Mouse (Mus musculus) adrenal gland, postnatal 36 days (tissue): ENCODE data around the gene Sox5. TPM values are rescaled to one million over a fixed set of nuclear protein-coding genes. Genes with fewer than 3 reads are reported as not detected.

ENCODE experiments used
- DNase-seq, 2 experiments: peaks; one replicate each; pipeline ENCODE4 v3.0.0; 2021; ENCODE audit warnings: mixed read lengths in 1 of 2
- total RNA-seq, 2 experiments: library from RNA; stranded (reverse); gene quantifications; 2 replicates each; pipeline ENCODE4 v1.2.3; 2021

The Sox5 gene
- total RNA-seq, 2 experiments from 2014 or later, result 9.5 to 29.2 TPM

DNA sequence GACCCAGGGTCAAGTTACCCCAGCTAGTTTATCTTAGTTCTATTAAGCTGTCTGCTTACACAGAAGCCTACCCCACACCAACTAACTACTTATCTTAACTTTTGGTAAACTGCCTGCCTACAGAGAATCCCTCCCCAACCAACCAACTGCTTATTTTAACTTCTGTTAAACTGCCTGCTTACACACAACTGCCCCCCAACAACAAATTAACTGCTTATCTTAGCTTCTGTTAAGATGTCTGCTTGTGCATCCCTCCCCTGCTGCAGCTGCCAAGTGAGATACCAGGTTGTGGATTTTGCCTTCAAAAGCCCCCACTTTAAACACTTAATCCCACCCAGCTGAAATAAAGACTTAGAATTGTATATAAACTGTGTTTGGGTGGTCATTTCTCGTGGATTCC, 215.9 kb downstream of the Sox5 start:
- no peak for DNase-seq

DNA sequence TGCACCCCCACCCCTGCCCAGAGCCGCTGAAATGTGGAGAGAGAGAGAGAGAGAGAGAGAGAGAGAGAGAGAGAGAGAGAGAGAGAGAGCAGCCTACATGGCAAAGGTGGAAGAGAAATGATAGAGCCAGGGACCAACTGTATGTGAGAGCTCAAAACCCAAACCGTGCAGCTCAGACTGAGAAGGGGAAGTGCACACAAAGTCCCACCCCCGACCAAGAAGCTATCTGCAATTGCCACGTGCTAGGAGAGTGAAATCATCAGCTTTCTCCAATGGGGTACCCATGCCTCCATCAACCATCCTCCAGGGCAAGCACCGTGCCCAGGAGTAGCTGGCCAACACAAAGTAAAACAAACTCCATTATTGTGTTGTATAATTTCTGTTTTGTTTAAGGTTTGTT, 220.1 kb downstream of the Sox5 start:
- no peak for DNase-seq

DNA sequence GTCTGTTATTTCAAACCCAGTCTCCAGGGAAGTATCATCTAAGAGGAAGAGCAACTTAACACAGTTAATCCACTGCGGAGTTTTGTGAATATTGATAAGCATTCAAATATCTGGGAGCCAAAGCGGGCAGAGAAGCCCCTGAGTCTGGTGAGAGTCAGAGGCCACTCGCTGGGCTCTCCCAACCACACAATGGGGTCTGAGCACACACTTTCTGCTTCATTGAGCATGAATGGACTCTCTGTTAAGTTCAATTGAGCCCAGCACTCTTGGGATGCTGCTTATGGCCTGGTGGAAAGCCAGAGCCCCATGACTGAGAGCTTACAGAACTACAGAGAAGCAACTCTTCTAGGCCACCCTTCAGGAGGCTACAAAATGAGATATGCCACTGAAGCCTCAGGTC, 221.6 kb downstream of the Sox5 start:
- no peak for DNase-seq

DNA sequence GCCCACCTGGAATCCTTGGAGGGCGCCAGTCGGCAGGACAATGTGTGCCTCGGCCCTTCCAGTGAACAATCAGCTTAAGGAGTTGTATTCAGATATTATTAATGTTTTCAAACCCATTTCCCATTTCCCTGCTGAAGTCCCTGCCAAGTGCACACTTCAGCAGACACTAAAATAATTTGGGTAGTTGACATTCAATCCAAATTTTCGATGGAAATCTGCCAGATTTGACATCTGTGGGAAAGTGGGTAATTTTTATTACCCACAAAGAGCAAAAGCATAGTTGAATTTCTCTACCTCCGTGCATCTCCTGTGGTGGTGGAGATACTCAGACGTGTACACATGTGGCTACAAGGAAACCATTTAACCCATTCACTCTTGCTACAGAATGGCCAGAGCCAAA, 228.3 kb downstream of the Sox5 start:
- DNase-seq, result no peak

DNA sequence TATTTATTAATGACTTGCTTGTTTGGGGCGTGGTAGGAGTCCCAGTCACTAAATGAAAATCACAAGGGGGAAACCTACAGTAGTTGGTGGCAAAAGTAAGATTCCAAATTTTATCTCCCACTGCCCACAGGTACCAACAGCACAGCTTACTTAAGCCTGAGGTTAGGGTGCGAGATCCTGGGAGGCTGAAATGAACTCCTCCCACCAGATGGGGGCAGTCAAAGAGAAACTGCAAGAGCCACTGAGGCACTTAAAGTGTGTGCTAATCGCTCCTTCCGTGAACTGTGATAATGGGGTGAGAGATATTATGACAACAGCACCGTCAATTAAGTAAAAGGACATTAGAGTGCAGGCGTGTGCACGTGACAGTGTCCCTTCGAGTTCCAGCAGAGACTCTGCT, 232.8 kb downstream of the Sox5 start:
- DNase-seq, result no peak

DNA sequence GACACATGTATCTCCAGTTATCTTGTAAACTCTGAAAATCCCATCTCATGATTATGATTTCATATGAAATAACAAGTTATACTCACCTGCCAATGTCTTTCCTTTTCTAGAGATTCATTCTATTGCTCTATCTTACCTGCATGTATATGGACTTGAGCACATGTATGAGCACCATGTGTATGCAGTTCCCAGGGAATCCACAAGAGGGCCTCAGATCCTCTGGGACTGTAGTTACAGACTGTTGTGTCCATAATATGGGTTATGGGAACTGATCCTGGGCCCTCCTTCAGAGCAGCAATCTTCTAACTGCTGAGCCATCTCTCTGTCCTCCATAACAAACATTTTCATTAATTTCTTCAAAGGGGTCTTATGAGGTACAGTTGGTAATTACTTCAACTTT, 234.6 kb downstream of the Sox5 start:
- no peak for DNase-seq

DNA sequence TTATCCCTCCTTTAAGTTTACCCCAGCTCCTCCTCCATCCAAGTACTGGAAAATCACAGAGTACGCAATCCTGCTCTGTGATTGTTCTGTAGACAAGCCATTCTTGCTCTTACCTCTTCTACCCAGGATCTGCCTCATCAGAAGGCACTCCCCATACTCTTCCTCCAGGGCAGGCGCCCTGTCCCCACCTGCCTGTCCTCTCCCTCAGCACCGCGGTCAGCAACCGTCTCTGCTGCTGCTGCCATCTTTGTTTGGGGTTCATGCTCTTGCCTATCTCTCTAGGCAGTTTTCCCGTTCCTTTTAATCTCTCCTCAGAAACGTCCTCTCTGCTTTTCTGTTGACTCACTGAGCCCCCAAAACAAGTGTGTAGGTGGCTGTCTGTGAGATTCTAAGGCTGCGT, 236.2 kb downstream of the Sox5 start:
- no peak for DNase-seq

DNA sequence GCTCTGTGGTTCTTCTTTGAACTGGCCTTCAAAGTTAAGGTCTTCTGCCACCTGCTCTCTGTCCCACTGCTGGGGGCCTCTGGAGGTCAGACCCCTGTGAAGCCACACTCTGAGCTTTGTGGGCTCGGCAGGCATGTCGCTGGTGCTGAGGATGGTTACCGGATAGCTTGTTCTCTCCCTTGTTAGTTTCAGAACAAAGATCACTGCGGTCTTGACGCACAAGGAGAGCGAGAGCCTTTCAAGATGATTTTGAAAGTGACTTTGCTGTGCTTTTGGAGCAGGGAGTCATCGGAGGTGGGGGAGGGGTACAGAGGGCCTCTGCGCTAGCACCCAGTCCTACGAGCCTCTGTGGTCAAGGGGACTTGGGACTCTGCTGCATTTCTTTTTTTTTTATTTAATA, 240.5 kb downstream of the Sox5 start:
- DNase-seq, result peak in 1 of 2 experiments; percentile 35

DNA sequence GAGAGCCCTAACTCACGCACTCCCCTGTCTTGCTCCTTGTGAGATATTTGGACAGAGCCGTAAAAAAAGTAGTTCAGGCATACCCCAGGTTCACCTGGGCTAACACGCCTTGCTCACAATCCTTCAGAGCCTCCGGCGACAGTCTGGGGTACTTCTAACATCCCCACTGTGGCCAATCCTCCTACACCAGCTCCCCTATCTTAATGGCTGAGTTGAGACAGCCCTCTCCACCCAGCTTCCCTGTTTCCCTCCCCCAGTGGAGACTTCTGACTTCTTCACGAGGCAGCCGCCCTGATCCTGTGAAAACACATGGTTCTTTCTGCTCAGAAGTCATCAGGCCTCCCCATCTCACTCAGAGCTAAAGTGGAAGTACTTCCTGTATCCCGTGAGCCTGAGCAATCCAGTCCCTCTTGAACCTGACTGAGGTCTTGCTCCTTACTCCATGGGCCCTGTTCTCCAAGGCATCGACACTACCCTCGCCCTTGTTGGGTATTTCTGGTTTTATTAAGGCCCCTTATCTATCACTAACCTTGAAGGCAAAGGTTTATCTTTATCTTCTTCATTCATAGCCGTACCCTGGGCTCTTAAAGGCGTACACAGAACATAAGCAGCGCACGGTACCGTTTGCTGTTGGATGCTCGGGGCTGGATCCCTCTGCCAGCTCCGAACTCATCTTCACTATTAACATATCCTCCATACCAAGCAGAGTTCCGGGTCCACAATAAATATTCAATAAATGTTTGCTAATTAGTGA, 242.2 kb downstream of the Sox5 start:
- DNase-seq, result no peak

DNA sequence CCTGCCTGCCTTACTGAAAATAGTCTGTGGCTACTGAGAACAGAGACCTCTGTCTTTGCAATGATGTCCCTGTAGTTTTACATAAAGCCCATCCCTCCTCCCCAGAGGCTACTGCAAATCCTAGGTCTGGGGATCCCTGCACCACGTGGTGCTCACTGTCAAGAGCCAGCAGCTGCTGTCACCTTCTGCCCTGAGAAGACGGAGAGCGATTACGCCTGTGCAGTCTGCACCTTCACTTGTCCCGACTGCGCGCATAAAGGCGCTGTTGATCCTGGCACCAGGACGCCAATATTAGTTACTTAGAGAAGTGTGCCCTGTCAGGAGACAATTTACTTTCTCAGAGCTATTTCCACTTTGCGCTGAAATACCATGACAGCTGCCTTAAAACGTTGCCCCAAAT, 258.3 kb downstream of the Sox5 start:
- DNase-seq, result no peak

DNA sequence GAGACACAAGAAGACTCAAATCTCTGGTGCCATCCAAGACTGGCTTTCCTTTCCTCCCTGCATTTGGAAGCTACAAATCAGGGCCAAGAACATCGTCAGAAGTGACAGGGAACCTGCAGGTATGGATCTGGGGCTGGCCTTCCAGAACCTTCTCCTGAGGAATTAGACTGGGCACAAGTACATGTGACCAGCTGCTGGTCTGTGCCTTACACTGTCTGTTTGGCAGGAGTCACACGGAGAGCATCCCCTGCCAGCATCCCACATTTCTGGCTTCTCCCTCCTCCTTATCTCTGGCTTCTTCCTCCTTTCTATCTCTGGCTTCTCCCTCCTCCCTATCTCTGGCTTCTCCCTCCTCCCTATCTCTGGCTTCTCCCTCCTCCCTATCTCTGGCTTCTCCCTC, 263.0 kb downstream of the Sox5 start:
- DNase-seq, result no peak

DNA sequence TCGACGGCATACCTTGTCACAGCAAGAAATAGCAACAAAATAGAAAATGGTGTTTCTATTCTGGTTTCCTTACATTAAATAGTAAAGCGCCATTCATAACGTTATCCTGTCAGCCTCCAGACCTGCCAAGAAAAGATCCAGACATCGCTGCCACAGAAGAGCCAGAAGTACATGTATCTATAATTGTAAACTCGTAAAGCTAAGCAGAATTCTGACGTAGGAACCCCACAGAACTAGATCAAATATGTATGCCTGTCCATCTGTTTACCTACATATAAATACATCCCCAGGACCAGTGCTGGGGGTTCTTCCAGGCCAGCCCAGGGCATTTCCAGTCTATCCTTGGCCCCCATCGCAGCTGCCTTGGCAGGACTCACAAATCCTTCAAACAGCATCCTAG, 265.9 kb downstream of the Sox5 start:
- DNase-seq, result no peak

DNA sequence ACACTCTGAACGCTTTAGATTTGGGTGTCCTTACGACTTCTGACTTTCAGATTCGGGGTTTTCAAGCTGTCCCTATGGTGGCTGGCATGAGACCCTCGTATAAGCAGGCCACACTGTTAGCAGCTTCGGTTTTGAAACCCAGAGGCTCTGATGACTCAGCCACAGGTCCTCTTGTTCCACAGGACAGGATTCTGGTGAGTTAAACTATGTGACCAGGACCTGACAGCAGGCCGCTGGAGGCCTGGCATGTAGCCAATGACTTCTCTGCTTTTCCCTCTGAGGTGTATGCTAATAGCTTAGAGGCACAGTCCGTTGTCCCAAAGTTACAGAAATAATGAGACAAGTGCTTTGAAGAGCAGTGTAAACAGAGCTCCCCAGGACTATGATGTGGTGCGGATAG, 268.0 kb downstream of the Sox5 start:
- peak; percentile 58 to 74 for DNase-seq

DNA sequence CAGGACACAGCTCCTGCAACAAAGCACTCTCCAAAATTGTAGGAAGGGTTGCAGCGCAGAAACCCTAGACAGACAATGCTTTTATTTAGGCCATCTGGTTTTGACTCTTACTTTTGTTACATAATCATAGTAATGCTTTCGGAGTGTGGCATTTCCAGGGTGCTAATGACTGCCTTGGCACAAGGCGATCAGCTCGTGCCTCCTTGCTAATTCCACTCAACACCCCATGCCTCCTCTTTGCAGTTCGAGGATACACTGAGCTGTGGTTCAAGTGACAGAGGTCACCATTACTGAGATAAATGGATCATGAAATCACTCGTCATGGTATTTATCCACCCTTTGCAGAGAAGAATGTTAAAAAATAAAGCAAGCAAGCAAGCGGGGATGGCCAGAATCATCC, 269.9 kb downstream of the Sox5 start:
- DNase-seq, result no peak

DNA sequence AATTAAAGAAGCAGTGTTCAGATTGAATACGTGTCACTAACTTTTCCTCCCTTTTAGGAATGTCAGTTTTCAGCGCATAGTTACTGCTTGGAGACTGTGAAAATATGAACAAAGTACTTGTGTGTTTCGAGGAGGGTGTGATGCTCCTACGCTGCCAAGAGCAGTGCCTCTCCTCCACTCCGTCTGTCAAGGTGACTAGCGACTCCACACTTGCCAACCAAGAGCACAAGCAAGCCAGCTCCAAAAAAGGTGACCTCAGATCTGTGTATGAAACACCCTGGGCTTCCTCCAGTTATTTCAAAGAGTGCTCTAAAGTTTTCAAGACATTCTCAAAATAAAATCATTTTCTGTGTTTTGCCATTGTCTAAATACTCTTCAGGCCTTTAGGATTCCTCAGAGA, 271.6 kb downstream of the Sox5 start:
- no peak for DNase-seq

DNA sequence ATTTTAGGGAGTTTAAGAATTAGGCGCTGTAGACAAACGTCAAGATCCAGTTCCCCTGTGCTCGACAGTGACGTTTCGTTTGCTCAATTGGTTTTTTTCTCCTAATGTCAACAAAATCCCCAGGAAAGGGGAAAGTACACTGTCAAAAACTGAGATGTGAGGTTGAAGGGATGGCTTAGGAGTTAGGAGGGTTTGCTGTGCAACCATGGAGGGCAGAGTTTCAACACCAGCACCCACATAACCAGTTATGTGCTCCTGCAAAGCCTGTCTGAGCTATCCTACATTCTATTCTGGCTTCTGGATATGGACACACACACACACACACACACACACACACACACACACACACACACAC, 277.6 kb downstream of the Sox5 start:
- no peak for DNase-seq

DNA sequence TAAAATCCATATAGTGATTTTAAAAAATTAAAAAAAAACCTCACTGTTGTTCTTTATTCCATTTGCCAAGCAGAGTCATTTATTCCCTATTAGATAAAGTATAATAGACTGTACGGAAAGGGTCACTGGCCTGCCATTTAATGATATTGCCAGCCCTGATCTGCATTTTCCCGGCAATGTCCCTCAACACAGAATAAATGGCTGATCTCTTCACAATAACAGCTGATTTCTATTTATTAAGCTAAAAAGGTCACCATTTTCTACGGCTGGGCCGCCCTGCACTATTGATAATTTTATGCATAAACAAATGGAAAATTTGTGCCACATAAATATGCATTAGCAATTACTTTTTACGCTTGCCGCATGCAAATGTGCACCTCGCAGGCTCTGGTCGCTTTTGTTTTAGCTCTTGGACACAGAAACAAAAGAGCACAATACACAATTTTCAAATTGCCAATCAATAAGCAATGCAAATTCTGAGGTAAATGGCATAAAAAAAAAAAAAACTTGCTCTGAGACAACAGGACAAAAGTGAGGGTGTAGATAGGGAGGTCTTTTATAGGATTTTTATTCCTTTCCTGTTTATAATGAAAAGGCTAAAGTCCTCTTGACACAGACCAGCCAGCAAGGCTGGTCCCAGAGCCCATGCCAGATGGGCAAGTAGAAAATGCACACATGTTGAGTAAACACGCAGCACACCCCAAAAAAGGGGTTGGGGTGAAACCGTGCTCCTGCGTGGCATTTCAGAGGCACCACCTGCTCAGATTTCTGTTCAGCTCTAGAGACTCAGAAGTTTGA, 278.2 kb downstream of the Sox5 start:
- no peak for DNase-seq

DNA sequence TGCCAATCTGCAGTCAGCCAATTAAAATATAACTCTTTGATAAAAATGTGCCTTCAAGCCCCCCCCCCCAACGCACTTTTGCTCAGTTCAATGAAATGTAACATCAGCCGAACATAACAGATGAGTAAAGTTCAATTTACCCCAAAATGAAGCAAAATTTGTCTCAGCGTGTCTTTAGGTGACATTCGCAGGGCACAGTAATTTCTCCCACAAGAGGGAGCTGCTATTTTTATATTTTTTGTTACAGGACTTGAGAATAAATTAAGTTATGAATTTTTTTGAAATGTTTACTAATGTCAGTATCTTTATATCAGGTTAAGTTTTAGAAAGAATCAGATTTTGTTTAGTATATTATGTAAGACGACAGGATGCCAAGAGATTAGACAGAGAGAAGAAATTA, 280.3 kb downstream of the Sox5 start:
- no peak for DNase-seq

DNA sequence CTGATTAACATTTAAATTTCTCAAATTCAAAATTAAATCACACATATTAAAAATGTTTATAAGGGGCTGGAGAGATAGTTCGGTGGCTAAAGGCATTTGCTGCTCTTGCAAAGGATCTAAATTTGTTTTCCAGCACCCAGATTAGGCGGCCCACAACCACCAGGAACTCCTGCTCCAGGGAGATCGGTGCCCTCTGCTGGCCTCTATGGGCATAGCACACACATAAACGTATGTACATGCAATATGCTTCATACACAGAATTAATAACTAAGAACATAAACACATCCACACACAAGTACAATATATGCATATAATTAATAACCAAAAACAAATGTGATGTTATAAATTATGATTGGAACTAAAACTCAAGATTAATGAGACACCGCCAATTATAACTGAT, 283.6 kb downstream of the Sox5 start:
- DNase-seq, result peak in 1 of 2 experiments; percentile 8

DNA sequence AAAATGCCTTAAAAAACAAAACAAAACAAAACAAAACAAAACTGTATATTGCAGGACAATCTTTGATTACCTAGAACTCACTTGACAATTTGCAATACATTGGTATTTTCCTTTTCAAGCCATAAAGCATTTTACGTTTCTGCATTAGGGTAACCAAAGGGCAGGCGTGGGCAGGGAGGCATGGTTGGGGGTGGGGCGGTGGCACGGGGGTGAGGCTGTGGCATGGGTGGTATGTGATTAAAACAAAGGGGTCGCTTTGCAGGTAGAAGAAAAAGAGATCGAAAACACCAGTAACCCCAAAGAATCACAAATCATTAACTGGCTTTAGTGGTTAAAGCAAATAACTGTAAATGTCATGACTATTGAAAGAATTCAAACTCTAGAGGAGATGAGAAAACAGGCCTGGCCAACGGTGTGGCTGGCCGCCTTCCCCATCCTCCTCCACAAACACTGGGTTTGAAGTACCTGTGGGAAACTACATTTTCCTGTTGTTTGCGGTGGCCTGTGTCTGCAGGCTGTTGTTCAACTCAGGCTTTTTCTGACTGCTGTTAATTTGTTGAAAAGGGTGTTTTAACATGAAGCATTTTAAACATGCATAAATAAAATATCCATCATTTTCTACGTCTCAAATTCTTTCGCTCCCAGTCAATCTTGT, 289.9 kb downstream of the Sox5 start:
- no peak for DNase-seq

DNA sequence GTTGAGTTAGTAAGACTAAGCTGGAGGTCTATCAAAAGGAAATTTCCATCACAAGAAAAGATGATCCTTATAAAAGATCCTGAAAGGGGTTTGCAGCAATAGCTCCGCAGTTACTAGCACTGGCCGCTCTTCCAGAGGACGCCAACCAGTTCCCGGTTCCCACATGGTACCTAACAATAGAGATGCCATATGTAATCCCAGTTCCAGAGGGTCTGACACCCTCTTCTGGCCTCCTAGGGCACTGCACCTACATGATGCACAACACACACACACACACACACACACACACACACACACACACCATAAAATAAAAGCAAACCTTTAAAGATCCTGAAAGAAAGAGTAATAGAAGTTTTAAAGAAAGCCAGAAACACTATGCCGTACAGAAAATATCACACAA, 290.9 kb downstream of the Sox5 start:
- no peak for DNase-seq

DNA sequence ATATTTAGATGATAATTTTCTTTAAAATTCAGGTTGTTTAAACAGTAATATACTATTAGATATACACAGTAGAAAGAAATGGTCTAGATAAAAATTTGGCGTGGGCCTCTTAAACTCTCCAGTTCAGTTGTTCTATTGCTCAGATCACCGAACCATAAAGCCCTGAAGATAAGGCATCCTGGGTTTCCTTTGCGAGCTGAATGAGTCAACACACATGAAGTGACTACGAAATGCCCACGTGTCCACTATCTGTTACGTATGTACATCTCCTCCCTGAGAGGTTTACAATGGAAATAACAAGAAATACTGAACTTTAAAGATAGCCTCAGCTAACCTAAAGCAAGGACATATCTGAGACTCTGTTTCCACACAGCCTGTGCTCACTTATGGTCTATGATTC, 296.2 kb downstream of the Sox5 start:
- no peak for DNase-seq

DNA sequence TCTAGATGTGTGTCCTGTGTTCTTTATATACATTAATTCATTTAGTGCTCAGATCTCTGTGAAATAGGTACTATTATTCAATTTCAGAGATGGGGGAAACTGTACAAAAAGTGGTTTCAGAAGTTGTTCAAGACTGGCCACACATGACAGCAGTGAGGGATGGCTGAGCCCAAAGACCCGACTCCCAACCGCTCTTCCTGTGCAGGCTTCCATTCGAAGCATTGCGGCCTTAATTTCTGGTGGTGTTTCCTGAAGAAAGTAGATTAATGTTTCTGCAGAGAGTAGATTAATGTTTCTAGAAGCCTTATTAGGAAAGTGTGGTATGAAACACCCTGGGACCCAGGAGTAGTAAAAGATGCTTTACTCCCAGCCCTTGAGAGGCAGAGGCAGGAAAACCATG, 298.6 kb downstream of the Sox5 start:
- no peak for DNase-seq
